Mouse (Mus musculus): ENCODE results near the gene Ralgapa1. TPM values are rescaled to one million over a fixed set of nuclear protein-coding genes. Genes with fewer than 3 reads are reported as not detected.
"Not testable (repeated sequence)": the region's sequence is repeated elsewhere in the genome, so short reads cannot be mapped to it uniquely, and the experiment has no call there.

Ralgapa1 gene
- total RNA-seq, 2 experiments from 2014 or later: 34.8 to 36.8 TPM

- no peak for DNase-seq
- intact Hi-C loops (cut with DNase I): no loop called here
Observed at GRCm38 (mm10) chr12:55600503-55600994, 220.4 kb downstream of the Ralgapa1 start.

- peak; percentile 41 to 53 for DNase-seq
- intact Hi-C loops (cut with DNase I): no loop called here
Observed at GRCm38 (mm10) chr12:55599639-55600502, 221.1 kb downstream of the Ralgapa1 start.

DNA sequence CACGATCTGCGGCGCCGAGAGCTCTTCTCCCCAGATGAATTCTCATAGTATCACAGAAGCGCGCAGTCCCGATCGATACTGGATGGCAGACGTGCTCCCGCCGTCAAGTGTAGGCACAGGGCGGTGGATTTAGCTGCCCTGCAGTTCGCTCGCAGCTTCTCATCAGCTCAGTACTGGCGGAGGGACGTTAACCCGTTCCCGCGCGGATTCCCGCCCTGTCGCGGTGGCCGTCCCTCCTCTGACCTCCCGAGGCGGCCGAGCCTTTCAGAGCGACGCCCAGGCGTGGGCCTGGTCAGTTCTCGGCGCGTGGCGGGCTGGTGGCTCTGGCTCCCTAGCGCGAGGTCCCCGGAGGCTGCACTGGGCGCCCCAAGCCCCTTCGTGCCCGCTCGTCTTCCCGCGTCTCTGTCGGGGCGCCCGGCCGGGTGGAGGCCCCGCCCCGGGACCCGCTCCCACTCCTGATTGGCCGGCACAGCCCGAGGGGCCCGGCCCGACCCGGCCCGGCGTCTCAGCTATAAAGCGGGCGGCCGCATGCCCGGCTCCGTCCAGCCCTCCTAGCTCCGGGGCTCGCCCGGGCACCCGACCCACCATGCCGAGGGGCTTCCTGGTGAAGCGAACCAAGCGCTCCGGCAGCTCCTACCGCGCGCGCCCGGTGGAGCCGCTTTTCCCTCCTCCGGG lies 221.9 kb downstream of the Ralgapa1 start, which contains the start of gene Insm2:
Gene Insm2, plus strand, starts transcription at position 541 of the 675 bp plus-strand sequence.
- intact Hi-C loops (cut with DNase I): no loop called here
- DNase-seq: no peak

DNA sequence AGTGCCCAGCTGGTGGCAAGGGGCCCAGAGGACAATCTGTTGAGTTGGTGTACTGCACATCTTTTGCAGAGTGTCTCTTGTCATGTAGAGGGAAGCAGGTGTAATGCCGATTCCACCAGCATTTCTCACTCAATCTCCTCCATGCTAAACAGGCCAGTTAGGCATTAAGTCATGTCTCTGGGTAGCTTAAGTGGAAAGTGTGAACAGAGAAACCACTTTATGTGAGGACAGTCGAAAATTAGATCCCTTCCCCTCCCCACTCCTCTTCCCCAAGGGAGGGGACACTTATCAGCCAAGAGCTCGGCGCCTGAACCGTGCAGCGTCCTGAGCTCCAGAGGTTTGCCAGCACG lies 222.5 kb downstream of the Ralgapa1 start:
- no peak for DNase-seq
- intact Hi-C loops (cut with DNase I): no loop called here

GRCm38 (mm10) chr12:55586936-55587335 lies 234.0 kb downstream of the Ralgapa1 start:
- intact Hi-C loops (cut with DNase I): not testable (repeated sequence)

GRCm38 (mm10) chr12:55573794-55574193 lies 247.2 kb downstream of the Ralgapa1 start:
- intact Hi-C loops (cut with DNase I): no loop called here
- no peak for DNase-seq

More at GRCm38 (mm10) chr12:55586936-55587335, 234.0 kb downstream of the Ralgapa1 start:
- not testable (repeated sequence) for DNase-seq

GRCm38 (mm10) chr12:55573089-55573488 lies 247.9 kb downstream of the Ralgapa1 start:
- DNase-seq: no peak
- intact Hi-C loops (cut with DNase I): no loop called here

DNA sequence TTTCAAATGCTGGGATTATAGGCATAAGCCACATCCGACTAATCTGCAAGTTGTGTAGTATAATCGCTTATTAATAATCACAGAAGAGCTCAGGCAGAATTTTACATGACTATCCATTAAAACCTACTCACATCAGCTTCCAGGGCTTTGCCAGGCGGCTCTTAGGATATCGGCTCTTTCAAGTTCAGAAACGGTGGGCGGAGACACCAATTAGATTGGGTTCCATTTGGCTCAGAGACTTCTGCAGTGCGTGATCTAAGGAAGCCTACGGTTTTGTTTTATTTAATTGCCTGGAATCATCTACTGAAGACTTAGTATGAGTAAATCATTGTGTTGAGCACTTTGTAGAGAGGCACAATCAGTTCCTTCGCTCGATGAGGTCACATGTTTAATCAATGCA lies 249.3 kb downstream of the Ralgapa1 start:
- DNase-seq: no peak
- intact Hi-C loops (cut with DNase I): no loop called here

DNA sequence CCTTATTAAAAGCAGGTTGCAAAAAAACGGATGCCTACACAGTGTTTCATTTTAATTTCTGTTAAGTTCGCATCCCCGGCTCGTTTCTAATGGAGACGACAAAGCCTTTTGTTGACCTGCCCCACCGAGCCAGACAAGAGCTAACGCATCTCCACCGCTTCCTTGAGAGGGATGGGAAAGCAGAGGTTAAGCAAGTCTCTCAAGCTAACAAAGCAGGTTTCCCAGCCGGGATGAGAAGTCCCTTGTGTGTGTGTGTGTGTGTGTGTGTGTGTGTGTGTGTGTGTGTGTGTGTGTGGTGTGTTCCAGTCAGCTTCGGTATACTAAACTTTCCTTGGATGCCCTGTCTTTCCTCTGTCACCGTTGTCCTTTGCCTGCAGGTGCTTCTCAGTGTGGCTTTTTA lies 249.8 kb downstream of the Ralgapa1 start:
- intact Hi-C loops (cut with DNase I): no loop called here

GRCm38 (mm10) chr12:55570646-55571045 lies 250.3 kb downstream of the Ralgapa1 start:
- no peak for DNase-seq
- intact Hi-C loops (cut with DNase I): no loop called here

More for the DNA sequence above, 249.8 kb downstream of the Ralgapa1 start:
- no peak for DNase-seq

- intact Hi-C loops (cut with DNase I): no loop called here
- DNase-seq: no peak
Observed at GRCm38 (mm10) chr12:55569676-55570075, 251.3 kb downstream of the Ralgapa1 start.

- intact Hi-C loops (cut with DNase I): no loop called here
- DNase-seq: no peak
Observed at GRCm38 (mm10) chr12:55568466-55568865, 252.5 kb downstream of the Ralgapa1 start.

GRCm38 (mm10) chr12:55566837-55567236 lies 254.1 kb downstream of the Ralgapa1 start:
- no peak for DNase-seq
- intact Hi-C loops (cut with DNase I): no loop called here

- no peak for DNase-seq
- intact Hi-C loops (cut with DNase I): no loop called here
Observed at GRCm38 (mm10) chr12:55565867-55566266, 255.1 kb downstream of the Ralgapa1 start.

GRCm38 (mm10) chr12:55565206-55565605 lies 255.8 kb downstream of the Ralgapa1 start, which contains the start of gene Aldoart2:
Gene Aldoart2, plus strand, starts transcription at chr12:55565239.
- intact Hi-C loops (cut with DNase I): no loop called here
- no peak for DNase-seq

GRCm38 (mm10) chr12:55564187-55564963 lies 256.6 kb downstream of the Ralgapa1 start:
- intact Hi-C loops (cut with DNase I): no loop called here
- no peak for DNase-seq

DNA sequence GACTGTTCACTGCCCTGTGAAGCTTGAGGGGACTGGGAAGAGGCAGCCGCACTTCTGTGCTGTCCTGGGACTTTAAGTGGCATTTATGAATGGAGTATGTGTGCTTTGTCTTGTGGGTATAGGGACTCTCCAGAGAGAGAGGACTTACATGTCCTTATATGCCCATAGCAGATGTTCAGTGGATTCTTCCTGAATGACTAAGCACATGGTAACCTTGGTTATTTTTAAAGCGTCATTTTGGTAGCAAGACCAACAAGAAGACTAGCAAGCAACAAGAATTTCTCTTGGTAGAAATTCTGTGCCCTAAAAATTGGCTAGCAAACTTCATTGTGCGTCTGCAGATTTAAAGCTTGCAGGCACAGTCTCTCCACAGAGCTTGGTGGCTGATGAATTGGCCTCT lies 257.2 kb downstream of the Ralgapa1 start:
- intact Hi-C loops (cut with DNase I): no loop called here
- DNase-seq: no peak

DNA sequence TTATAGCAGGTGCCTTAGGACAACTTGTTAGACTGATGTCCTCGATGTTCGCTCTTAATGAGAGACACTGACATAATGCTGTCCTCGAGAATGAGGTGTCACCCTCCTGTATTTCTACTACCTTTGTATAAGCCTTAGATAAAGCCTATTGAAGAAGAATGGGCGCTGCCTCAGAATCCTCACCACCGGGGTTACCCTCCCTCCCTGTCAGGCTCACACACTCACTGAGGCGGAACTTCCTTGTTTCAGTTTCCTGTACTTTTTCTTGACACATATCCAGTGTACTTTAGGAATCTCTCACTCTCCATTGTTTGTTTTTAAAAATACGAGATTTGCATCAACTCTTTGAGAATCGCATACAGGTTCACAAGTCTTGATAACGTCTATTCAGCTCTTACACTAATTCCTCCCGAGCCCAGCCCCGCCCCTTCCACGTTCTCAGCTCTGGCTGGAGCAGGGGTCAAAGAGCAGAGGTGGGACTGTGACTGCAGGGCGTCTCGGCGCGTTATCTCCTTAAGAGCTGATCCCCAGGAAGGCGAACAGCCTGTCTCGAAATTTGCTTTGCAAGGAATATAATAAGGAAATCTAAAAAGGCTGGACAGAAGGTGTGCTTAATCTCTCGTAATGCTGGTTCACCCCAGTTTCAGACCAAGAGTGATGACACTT lies 260.8 kb downstream of the Ralgapa1 start:
- intact Hi-C loops (cut with DNase I): no loop called here
- DNase-seq: no peak

GRCm38 (mm10) chr12:55559184-55559855 lies 261.6 kb downstream of the Ralgapa1 start:
- intact Hi-C loops (cut with DNase I): no loop called here
- DNase-seq: no peak

DNA sequence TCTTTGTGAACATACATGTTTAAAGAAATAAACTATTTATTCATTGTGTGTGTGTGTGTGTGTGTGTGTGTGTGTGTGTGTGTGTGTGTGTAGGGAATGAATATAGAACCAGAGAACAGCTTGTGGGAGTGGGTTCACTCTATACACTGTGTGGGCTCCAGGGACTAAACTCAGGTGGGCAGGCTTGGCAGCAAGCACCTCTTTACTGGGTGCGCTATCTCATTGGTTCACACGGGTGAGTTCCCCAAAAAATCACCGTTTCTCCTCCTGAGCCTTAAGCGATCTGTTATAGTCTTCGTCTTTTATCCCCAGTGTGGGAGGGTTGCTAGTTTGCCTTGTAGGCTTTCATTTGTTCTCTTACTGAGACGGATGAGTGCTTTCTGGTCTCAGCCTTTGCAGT lies 263.1 kb downstream of the Ralgapa1 start:
- intact Hi-C loops (cut with DNase I): no loop called here
- no peak for DNase-seq
